Mouse (Mus musculus): Measurements from ENCODE around the gene Mapk12.

- TF ChIP-seq CTCF (IDR thresholded peaks at IDR 0.05) (peak; percentile 96), EP300 (IDR thresholded peaks at IDR 0.05) (no peak; the same call in 1 of the 2 replicates)
Measured at GRCm38 (mm10) chr15:89128382-89129350, 11.8 kb downstream of the Mapk12 start, which contains the start of gene Hdac10.
